Mouse (Mus musculus) spleen, adult 2 months (tissue): Measurements from ENCODE around the gene Gpx2. TPM values are rescaled to one million over a fixed set of nuclear protein-coding genes. Genes with fewer than 3 reads are reported as not detected.

Experiments
- DNase-seq, 2 experiments: peaks; one replicate each; pipeline versions ENCODE4 v3.0.0 to v3.0.0-alpha.2; 2012 to 2021; ENCODE audit warnings: low spot score in 2 of 2, low read depth in 1 of 2
- H3K27ac ChIP-seq: fragments of 200-500 bp; 2 replicates; pipeline ENCODE4 v1.5.1; 2012; ENCODE audit warnings: low read length, inconsistent platforms; ENCODE audit not compliant: insufficient read depth
- H3K27me3 ChIP-seq: fragments of 200-500 bp; 2 replicates; pipeline ENCODE4 v1.6.1; 2012; ENCODE audit warnings: mild to moderate bottlenecking, moderate library complexity, low read length, inconsistent platforms; ENCODE audit not compliant: control insufficient read depth, insufficient read depth
- H3K36me3 ChIP-seq: fragments of 200-500 bp; 2 replicates; pipeline ENCODE4 v1.6.1; 2012; ENCODE audit warnings: mild to moderate bottlenecking, low read length, inconsistent platforms; ENCODE audit not compliant: control insufficient read depth, insufficient read depth
- H3K4me1 ChIP-seq: fragments of 200-500 bp; 2 replicates; pipeline ENCODE4 v1.6.1; 2011; ENCODE audit warnings: inconsistent platforms; ENCODE audit not compliant: control insufficient read depth, insufficient read depth, insufficient read length
- H3K4me3 ChIP-seq: fragments of 200-500 bp; 2 replicates; pipeline ENCODE4 v1.5.1; 2011; ENCODE audit warnings: mild to moderate bottlenecking, inconsistent platforms; ENCODE audit not compliant: insufficient read depth, insufficient read length; ENCODE audit errors: extremely low read depth
- CTCF ChIP-seq: fragments of 200-500 bp; IDR thresholded peaks from 2 replicates; pipeline ENCODE4 v1.5.1; 2011; ENCODE audit warnings: mild to moderate bottlenecking, inconsistent platforms; ENCODE audit not compliant: insufficient read depth, insufficient read length, insufficient replicate concordance; ENCODE audit errors: extremely low read depth
- POLR2A ChIP-seq: fragments of 200-500 bp; IDR thresholded peaks from 2 replicates; pipeline ENCODE4 v1.6.1; 2011; ENCODE audit warnings: low read depth, low read length, inconsistent platforms
- WGBS: fragments of 180-500 bp; shearing (Covaris S2); methylation state at CpG from one replicate; pipeline ENCODE4 v1.1.7; 2018; 5-methylcytosine and 5-hydroxymethylcytosine counted together
- polyA plus RNA-seq: library from polyadenylated mRNA; depleted of rRNA; stranded (reverse); fragments of >200 nt; gene quantifications from 2 replicates; pipeline ENCODE4 v1.2.3, GENCODE M21; 2012

The Gpx2 gene
- polyA plus RNA-seq, 1 experiment = not detected

GRCm38 (mm10) chr12:76818120-76818519 lies 22.8 kb upstream of the Gpx2 start:
- Histone ChIP-seq H3K36me3 (no peaks in the 10 kb centered on the region), H3K4me3 (no peak overlapping the region), H3K4me1 (no peaks in the 10 kb centered on the region; the same call in 1 of the 2 replicates), H3K27me3 (peaks cover 7% of the 10 kb centered on the region), H3K27ac (no peak overlapping the region)
- 89% methylated on average over 4 of the region's 4 CpGs for WGBS
- TF ChIP-seq CTCF (no peak), POLR2A (no peak)
- DNase-seq = no peak

GRCm38 (mm10) chr12:76817176-76817575 lies 21.8 kb upstream of the Gpx2 start:
- Histone ChIP-seq H3K27me3 (peaks cover 3% of the 10 kb centered on the region), H3K27ac (no peak overlapping the region), H3K4me3 (no peak overlapping the region), H3K4me1 (no peaks in the 10 kb centered on the region; the same call in 1 of the 2 replicates), H3K36me3 (no peaks in the 10 kb centered on the region)
- WGBS = 71% methylated on average over 4 of the region's 4 CpGs
- no peak for TF ChIP-seq CTCF
- TF ChIP-seq POLR2A = no peak
- DNase-seq = no peak

GRCm38 (mm10) chr12:76816720-76817119 lies 21.4 kb upstream of the Gpx2 start:
- H3K4me3 ChIP-seq = no peak overlapping the region
- no peaks in the 10 kb centered on the region for H3K4me1 ChIP-seq
- H3K27ac ChIP-seq = no peak overlapping the region
- WGBS = 35% methylated on average over 4 of the region's 4 CpGs
- no peak for DNase-seq
- no peaks in the 10 kb centered on the region; the same call in 1 of the 2 replicates for H3K27me3 ChIP-seq
- no peak for TF ChIP-seq CTCF
- TF ChIP-seq POLR2A = no peak
- H3K36me3 ChIP-seq = no peaks in the 10 kb centered on the region

GRCm38 (mm10) chr12:76814120-76814519 lies 18.8 kb upstream of the Gpx2 start:
- no peak overlapping the region for H3K27ac ChIP-seq
- no peaks in the 10 kb centered on the region for H3K27me3 ChIP-seq
- no peak overlapping the region for H3K4me3 ChIP-seq
- WGBS = 79% methylated on average over 2 of the region's 2 CpGs
- DNase-seq = no peak
- H3K36me3 ChIP-seq = no peaks in the 10 kb centered on the region
- no peaks in the 10 kb centered on the region for H3K4me1 ChIP-seq
- no peak for TF ChIP-seq POLR2A
- TF ChIP-seq CTCF = no peak

GRCm38 (mm10) chr12:76813543-76813942 lies 18.2 kb upstream of the Gpx2 start:
- Histone ChIP-seq H3K4me1 (no peaks in the 10 kb centered on the region), H3K36me3 (no peaks in the 10 kb centered on the region), H3K27ac (no peak overlapping the region), H3K27me3 (no peaks in the 10 kb centered on the region), H3K4me3 (no peak overlapping the region)
- TF ChIP-seq CTCF (no peak), POLR2A (no peak)
- no peak for DNase-seq
- 38% methylated on average over 10 of the region's 10 CpGs for WGBS

GRCm38 (mm10) chr12:76811006-76811405 lies 15.7 kb upstream of the Gpx2 start:
- Histone ChIP-seq H3K4me3 (no peak overlapping the region), H3K27ac (no peak overlapping the region), H3K27me3 (no peaks in the 10 kb centered on the region), H3K4me1 (no peaks in the 10 kb centered on the region), H3K36me3 (no peaks in the 10 kb centered on the region)
- DNase-seq = no peak
- TF ChIP-seq POLR2A (no peak), CTCF (no peak)
- 86% methylated on average over 4 of the region's 4 CpGs for WGBS

GRCm38 (mm10) chr12:76810491-76810890 lies 15.1 kb upstream of the Gpx2 start:
- no peaks in the 10 kb centered on the region for H3K4me1 ChIP-seq
- H3K4me3 ChIP-seq = no peak overlapping the region
- TF ChIP-seq CTCF (no peak), POLR2A (no peak)
- no peaks in the 10 kb centered on the region for H3K36me3 ChIP-seq
- DNase-seq = no peak
- WGBS = 95% methylated on average over 5 of the region's 5 CpGs
- H3K27me3 ChIP-seq = no peaks in the 10 kb centered on the region
- H3K27ac ChIP-seq = no peak overlapping the region
